Mouse (Mus musculus) adipocyte (in vitro differentiated cells): Measurements from ENCODE around the gene Dbi.
A peak's percentile ranks its signal among the peaks of the same experiment; 100 is the strongest.

Experiments used
- DNase-seq: peaks from one replicate; pipeline ENCODE4 v3.0.0-alpha.2; 2016; ENCODE audit warnings: low spot score

Dbi gene

GRCm38 (mm10) chr1:120121930-120122530 is 1.2 kb upstream of the Dbi start:
- DNase-seq = no peak

DNA sequence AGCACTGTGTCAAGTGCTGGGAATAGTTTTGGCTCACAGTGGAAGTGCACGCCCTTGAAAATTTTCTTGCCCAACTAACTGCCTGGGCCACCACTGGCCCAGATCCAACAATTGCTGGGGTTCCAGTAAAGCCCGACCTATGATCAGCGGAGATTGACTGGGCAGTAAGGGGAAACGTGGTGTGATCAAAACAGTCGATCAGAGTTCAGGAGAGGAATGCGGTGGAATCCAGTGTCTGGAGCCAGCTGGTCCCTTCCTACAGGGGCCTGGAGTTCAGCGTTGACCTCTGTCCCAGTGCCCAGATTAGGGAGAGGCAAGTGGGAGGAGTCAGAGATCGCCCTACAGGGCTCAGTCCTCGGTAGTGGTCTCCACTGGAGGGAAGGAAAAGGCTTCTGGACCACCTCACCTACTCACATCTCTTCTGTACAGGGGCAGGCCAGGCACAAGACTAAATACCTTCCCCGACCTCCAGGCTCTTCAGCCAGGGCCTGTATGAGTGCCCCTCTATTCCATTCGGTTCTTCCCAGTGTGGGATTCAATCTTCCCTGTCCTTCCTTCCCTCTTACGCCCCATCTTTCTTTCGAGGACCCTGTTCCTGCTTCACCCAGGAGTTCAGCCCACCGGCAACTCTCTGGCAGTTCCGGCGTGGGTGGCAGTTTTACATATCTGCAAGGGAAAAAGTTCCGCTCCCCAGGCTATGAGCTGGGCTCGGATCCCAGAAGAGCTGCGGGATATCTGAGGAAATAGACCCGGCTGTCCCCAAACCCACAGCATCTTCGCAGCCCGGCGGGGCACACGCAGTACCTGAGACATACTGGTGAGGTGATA is 523 bp downstream of the Dbi start:
- DNase-seq = peak; percentile 92

- peak; percentile 39 for DNase-seq
These were observed 1.5 kb downstream of the Dbi start for GRCm38 (mm10) chr1:120119389-120119788.

DNA sequence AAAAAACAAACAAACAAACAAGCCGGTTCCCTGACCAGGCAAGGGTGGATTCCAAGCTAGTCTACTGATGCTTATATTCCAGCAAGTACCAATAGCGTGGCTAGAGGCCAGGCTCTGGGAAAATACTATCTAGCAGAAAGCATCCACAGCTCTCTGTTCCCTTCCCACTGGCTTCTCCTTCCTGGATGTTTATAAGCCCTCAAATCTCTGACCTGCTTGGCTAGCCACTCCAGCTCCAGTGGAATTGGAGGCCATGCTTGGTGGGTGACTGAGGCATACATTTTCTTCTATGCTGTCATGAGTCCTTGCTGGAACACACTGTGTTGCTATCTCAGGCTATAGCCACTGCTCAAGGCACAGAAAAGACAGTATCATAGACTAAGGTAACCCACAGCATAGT is 2.0 kb downstream of the Dbi start:
- DNase-seq = peak; percentile 58

DNA sequence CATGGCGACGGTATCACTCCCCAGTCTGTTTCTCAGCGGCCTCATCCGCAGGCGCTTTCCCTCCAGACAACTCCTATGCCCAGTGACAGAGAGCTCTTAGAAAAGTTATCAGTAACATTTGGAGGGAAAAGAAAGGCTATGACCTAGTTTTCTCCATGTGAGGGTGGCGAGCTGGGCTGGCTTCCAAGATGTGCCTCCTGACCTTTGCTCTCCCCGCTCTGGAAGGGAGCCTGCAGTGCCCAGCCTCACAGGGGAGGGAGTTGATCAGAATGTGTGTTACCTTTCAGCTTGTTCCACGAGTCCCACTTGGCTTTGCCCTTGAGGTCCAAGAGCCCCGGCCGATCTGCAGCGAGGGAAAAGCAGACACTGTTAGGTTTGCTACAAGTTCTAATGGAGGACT is 4.8 kb downstream of the Dbi start:
- DNase-seq = peak; percentile 95

GRCm38 (mm10) chr1:120115671-120116081 is 5.2 kb downstream of the Dbi start:
- DNase-seq = peak; percentile 90

GRCm38 (mm10) chr1:120112251-120113187 is 8.4 kb downstream of the Dbi start:
- peak; percentile 60 for DNase-seq

DNA sequence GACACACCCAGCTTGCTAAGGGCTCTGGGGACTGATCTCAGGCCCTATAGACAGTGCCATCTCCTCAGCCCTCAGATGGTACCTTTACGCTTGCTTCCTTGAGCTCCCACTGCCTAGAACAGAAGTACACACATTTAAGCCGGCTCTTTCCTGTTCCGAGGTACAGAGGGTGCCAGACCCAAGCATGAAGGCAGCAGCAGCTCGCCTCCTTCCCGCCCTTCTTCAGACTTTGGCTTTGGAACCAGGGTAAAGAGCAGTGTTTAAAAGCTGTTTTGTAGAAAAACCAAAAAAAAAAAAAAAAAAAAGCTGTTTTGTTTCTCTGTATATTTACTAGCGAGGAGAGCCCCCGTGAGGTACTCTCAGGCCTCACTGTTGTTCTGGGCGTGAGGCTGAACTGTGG is 9.1 kb downstream of the Dbi start:
- peak; percentile 83 for DNase-seq

- DNase-seq = no peak
These were observed 11.0 kb downstream of the Dbi start for GRCm38 (mm10) chr1:120109741-120110432.

DNA sequence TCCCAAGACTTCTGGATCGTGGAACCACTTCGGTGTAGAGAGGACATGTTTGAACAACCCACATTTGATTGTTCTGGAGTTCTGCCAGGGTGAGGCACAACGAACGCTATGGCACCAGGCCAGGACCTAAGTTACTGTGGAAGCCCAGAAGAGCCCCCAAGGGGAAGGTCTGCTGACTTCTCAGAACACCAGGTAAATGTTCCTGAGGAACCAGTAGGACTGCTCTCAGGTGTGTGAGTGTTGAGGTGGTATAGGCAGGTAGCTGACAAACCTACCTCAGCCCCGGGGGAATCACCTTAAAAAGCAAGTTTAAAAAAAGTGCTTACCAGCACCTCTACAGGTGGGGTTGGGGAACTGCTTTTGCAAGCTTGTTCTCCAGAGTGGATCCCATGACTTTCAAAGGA is 15.3 kb downstream of the Dbi start:
- DNase-seq = peak; percentile 42

- no peak for DNase-seq
These were observed 19.7 kb downstream of the Dbi start for GRCm38 (mm10) chr1:120101227-120101609.

DNA sequence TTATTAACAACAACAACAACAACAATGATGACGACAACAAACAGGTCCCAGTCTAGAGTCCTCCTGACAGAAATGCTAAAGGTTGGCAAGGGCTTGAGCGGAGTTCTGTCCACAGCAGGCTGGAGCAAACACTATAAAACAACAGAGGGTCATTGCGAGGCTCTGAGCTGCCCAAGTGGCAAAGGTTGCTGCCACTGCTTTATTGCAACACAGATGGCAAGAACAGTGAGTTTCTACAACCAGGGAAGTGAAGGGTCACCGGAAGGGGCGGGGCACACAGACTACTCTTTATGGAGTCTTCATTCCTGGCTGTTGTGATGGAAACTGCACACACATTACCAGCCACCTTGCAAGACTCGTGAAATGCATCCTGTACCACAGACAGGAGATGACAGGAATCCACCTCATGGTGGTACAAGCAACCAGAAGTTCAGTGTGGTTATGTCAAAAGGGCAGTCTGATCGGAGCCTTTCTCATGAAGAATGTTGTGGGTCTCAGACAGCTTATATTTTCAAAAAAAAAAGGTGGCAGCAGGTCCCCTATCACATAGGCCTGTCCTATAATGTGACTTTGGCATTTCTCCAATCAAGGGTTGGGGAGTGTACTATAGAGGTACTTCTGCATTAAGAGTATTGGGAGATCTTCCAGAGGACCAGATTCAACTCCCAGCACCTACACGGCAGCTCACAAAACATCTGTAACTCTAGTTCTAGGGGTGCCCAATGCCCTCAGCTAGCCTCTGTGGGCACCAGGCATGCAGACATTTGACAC is 20.2 kb downstream of the Dbi start:
- DNase-seq = peak; percentile 91

- peak; percentile 58 for DNase-seq
These were observed 21.4 kb downstream of the Dbi start for GRCm38 (mm10) chr1:120099483-120099882.

GRCm38 (mm10) chr1:120098327-120098726 is 22.6 kb downstream of the Dbi start:
- peak; percentile 89 for DNase-seq

DNA sequence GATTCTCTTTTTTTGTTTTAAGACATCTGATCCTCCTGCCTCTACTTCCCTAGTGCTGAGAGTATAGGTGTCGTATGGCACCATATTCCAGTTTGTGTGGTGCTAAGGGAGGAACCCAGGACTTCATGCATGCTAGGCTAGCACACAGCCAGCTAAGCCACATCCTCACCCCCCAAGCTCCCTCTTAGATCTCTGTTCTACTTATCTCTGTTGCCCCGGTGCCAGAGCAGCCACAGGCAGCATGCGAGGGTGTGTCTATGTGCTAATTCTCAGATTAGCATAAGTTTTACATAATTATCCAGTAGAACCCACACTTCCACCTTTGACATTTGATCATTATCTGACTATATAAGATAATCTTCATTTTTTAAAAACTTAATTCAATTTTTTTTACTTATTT is 26.0 kb downstream of the Dbi start:
- DNase-seq = no peak

- peak; percentile 91 for DNase-seq
These were observed 27.3 kb downstream of the Dbi start for GRCm38 (mm10) chr1:120093482-120094134.

- DNase-seq = no peak
These were observed 29.9 kb downstream of the Dbi start for GRCm38 (mm10) chr1:120090880-120091570.

DNA sequence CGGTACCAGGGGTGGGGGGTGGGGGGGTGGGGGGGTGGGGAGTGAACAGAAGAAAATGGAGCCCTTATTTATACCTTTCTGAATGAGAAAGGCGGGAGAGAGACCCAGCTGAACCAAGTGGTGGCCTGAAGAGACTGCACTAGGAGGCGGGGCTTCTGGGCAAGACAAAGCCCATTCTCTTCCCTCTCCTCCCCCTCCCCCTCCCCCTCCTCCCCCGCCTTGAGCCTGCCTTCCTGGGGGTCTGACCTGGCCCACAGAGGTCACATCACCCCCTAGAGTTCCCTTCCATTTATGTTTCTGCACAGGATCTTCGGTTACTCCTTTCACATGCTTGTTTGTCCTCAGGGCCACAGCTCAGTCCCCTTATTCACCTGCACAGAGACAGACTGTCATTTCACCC is 31.7 kb downstream of the Dbi start:
- DNase-seq = no peak

DNA sequence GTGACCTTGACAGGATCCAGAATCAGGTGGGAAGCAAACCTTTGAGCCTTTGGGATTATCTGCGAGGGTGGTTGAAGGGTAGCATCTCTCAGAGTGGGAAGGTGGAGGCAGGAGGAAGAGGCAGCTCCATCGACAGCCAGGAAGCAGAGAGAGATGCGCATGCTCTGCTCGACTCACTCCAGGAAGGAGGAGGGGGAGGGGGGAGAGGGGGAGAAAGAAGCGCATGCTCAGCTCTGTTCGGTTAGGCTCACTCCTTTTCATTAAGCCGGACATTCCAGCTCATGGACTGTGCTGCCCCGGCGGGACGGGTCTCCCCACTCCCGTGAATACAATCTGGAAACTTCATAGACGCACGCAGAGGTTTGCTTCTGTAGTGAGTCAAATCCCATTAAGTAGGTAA is 34.2 kb downstream of the Dbi start:
- no peak for DNase-seq

- no peak for DNase-seq
These were observed 35.2 kb downstream of the Dbi start for GRCm38 (mm10) chr1:120085696-120086095.
